Mouse (Mus musculus) heart, adult 2 months (tissue): Measurements from ENCODE around the gene Fbxo22.

Experiments used
- CTCF ChIP-seq: fragments of 200-600 bp; IDR thresholded peaks from 2 replicates; pipeline ENCODE4 v1.8.1; 2022; ENCODE audit warnings: antibody characterized with exemption, mild to moderate bottlenecking, moderate library complexity
- POLR2A ChIP-seq: fragments of 200-500 bp; IDR thresholded peaks from 2 replicates; pipeline ENCODE4 v1.6.1; 2011; ENCODE audit warnings: mild to moderate bottlenecking, low read depth, low read length, control low read depth; ENCODE audit not compliant: insufficient read depth

DNA sequence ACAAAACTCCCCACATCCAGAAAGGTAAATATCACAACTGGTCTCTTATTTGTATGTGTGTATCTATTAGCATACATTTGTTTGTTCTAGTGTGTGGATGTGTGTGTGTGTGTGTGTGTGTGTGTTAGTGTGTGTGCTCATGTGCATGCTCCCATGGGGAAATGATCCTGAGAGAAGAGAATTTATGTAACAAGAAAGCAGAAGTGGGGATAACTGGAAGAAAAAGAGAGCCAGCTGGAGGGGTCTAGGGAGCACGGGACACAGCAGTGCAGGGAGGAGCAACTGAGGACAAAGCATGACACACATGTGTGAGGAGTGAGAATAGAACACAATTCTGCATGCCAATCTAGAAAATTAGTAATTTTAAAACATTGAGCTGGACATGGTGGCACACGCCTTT lies 48.4 kb downstream of the Fbxo22 start:
- TF ChIP-seq CTCF (no peak), POLR2A (no peak)
